Mouse (Mus musculus) heart, postnatal 14 days (tissue): ENCODE data around the gene 1700069L16Rik. TPM values are rescaled to one million over a fixed set of nuclear protein-coding genes. Genes with fewer than 3 reads are reported as not detected.
A peak's percentile ranks its signal among the peaks of the same experiment; 100 is the strongest.

Experiments
- DNase-seq, 2 experiments: peaks; one replicate each; pipeline ENCODE4 v3.0.0; 2021 to 2022
- intact Hi-C: fragments of 180-260 bp; cut with DNase I; formaldehyde crosslinking; loops from one replicate; pipeline ENCODE4 v1.15.1; 2025
- total RNA-seq, 2 experiments: library from RNA; stranded (reverse); gene quantifications; 2 replicates each; pipeline ENCODE4 v1.2.3; 2021

1700069L16Rik gene
- total RNA-seq, 2 experiments from 2014 or later, result not detected

DNA sequence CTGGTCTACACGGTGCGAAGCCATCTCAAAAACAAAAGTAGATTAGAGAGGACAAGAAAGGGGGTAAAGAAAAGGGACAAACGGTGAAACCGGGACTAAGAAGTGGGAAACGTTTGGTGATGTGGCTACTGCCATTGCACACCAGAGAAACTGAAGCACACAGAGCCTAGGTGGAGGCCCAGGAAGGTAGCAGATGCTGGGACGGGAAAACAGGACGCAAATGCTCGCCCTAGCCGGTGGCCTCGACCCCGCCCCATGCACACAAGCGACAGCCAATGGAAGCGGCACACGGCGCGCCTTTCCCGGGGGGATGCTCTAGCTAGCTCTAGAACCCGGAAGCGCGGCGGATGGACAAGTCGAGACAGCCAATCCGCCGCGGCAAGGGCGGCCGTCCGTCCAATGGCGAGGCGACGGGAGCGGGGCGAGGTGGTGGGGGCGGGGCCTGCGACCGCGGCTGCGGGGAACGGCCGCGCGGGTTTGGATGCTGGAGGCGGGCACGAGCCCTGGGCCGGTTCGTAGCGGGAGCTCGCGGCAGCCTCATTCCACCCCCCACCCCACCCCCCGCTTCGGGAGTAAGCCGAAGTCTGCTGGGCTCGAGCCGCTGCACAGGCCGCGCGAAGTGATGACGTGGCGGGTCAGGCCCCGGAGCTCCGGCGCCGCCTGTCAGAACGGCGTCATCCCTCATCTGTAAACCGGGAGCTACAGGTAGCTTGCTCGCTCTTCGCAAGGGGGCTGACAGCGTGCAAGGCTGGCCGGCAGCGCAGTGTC lies 11.0 kb upstream of the 1700069L16Rik start, which contains the start of gene Ficd:
Gene Ficd, plus strand, starts transcription at position 459 of the 768 bp plus-strand sequence.
- intact Hi-C loops, result loop anchor here (2.0 kb wide), 1 partner anchor 33 kb away; no protein-coding TSS in a partner anchor
- peak; percentile 93 to 94 for DNase-seq

DNA sequence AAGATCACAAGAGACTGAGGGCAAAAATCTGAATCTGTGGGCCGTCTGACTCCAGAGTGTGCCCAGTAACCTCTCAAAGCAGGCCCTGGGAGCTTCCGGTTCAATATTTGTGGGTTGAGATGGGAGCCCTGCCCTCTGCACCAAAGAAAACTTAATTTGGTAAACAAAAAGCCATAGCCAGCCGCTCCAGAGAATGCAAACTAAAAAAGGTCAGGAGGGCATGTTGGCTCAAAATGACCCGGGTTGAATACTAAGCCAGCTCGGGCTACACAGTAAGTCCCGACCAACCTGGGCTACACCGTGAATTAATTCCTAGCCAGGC lies 10.4 kb upstream of the 1700069L16Rik start:
- no peak for DNase-seq
- intact Hi-C loops, result no loop called here

DNA sequence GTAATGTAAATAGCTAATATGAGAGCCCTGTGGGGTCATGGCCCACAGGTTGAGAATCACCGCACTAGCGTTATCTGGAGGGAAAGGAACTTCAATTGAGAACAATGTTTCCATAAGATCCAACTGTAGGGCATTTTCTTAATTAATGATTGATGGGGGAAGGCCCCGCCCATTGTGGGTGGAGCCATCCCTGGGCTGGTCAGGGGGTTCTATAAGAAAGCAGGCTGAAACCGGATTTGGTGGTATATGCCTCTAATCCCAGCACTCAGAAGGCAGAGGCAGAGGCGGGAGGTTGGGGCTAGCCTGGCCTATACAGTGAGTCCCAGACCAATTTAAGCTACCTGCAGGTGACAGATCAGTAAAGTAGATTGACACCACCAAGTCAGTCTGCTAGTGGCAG lies 9.8 kb upstream of the 1700069L16Rik start:
- no peak for DNase-seq
- intact Hi-C loops, result no loop called here

DNA sequence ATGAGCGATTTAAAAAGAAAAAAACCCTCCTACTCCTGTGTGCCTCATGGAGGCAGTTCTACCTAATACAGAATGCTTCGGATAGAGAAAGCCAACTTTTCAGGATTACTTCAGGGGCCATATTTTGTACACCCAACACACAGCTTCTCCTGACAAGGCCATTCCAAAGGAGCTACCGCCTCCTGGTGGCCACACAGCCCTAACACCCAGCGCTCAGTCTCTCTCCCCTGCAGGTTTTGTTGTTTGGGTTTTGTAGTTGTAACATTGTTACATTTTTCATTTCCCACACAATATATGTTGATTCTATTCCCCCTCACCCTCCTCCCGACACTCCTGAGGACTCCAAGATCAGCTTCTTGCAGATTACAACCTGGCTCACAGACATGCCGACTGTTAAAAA lies 7.6 kb upstream of the 1700069L16Rik start:
- intact Hi-C loops, result loop anchor here (2.0 kb wide), 1 partner anchor 365 kb away; no protein-coding TSS in a partner anchor
- DNase-seq, result peak; percentile 59 to 73

DNA sequence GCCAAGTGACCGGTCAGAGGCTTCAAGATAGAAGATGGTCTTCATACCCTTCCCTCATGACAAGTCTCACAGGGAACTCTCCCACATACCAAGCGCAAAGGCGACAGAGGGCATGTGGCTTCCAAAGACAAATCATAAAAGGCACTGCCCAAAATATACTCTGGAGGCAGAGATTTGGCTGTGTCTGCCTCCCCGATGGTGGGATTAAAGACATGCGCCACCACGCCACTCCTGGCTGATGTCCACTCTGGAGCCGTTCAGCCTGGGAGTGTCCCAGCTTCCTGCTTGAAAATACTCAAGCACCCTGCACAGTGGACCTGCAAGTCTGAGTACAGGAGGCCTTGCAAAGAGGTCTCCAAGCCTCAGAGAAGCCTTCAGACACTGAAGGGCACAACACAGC lies 6.6 kb upstream of the 1700069L16Rik start:
- intact Hi-C loops, result no loop called here

DNA sequence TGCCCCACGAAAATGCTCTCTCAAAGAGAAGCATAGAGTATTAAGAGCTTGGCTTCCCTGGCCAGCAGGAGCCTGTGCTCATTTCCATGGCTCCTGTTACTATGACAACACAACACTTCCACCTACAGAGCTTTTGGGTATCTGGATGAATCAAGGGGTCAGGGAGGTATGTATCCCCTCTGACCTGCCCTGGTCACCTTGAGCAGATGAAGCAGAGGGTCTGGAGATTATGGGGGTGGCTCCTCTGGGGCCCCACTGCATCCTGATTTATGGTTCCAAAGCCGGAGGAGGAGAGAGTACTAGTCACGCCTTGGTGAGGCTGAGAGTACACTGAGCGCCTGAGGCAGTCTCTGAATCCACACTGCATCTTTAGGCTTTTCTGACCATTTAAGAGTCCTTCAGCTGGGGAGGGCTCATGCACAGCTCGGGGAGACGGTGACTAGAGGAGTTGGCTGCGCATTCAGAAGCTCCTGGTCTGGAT lies 6.1 kb upstream of the 1700069L16Rik start:
- DNase-seq, result no peak
- intact Hi-C loops, result no loop called here

More for the DNA sequence above, 6.6 kb upstream of the 1700069L16Rik start:
- no peak for DNase-seq

DNA sequence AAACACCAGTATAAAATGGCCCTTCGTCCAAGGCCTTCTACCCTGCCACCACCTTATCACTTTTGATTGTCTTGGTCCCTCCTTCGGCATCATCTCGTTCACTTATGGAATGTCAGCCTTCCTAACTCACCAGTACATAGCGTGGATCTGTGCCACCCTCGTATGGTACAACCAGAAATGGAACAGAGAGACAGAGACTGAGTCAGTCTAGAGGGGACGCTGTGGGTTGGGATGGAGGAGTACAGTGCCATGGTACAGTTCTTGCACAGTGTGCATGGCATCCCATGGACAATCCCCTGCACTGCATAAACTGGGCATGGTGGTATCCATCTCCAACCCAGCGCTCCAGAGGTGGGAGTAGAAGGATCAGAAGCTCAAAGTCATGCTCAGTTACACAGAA lies 4.1 kb upstream of the 1700069L16Rik start:
- intact Hi-C loops, result no loop called here
- no peak for DNase-seq

DNA sequence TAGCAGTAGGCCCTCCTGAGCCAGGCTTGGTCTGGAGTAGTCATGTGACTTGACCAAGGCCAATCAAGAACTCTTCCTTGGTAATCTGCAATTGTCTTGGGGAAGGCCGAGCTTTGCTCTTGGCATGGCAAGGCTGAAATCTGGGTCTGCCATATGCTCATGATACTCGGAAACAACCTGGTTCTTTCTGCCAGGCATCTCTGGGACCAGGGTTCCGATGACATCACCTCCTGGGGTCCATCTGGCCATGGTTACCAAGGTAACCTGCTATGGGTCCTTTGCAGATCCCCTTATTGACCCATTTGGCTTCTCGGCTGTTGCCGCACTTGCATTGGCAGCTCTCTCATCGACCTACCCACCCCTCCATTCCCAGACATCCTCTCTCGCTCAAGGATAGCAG lies 3.4 kb upstream of the 1700069L16Rik start:
- intact Hi-C loops, result no loop called here
- no peak for DNase-seq

DNA sequence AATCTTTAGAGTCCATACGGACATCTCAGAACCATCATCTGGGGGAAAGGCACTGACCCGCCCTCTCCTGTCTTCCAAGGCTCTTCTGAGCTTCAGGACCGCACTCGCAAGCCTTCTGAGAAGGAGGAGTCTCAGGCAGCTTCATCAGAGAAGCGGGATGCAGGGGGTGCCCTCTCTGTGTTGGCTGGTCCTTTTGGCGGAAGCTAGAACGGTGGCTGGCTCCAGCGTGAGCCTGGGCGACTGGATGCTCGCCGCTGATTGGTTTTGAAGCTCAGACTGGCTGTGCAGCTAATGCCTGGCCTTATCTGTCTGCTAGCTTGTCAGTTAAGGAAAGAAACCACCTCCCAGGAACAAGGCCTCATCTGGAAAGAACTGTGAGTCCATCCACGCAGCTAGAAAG lies 2.7 kb upstream of the 1700069L16Rik start:
- no peak for DNase-seq
- intact Hi-C loops, result no loop called here

DNA sequence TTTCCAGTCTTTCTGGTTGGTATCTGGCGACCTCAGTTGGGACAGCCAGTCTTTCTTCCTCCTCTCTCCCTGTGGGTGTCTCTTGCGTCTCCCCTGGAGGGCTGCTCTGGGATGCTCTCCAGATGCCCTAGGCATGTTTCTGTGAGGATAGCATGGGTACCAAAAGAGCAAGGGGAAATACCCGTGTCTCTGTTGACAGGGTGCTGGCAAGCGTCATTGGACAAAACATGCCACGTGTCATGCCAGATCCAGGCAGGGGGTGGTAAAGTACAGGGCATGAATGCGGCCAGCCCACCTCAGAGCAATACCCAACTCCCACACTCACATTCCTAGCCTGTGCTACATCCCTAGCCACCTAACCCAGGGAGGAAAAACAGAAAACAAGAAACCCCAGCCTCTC lies 2.0 kb upstream of the 1700069L16Rik start:
- intact Hi-C loops, result no loop called here
- DNase-seq, result no peak

DNA sequence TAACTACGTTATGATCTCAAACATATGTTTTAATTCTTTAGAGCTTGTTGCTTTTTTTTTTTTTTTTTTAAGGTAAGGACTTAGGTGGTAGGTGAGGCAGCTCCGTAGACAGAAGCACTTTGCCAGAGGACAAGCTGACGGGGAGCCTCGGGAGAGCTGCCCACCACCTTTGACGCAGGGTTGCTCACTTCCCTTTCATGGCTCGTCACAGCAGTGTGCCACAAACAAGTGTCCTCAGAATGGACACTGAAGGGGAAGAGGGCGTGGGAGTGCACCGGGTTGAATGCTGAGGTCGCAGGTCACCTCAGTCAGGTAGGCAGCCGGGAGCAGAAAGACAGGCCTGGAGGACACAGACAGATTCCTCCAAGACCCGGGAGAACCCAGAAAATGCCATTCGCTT lies 845 bp upstream of the 1700069L16Rik start:
- intact Hi-C loops, result no loop called here
- no peak for DNase-seq

DNA sequence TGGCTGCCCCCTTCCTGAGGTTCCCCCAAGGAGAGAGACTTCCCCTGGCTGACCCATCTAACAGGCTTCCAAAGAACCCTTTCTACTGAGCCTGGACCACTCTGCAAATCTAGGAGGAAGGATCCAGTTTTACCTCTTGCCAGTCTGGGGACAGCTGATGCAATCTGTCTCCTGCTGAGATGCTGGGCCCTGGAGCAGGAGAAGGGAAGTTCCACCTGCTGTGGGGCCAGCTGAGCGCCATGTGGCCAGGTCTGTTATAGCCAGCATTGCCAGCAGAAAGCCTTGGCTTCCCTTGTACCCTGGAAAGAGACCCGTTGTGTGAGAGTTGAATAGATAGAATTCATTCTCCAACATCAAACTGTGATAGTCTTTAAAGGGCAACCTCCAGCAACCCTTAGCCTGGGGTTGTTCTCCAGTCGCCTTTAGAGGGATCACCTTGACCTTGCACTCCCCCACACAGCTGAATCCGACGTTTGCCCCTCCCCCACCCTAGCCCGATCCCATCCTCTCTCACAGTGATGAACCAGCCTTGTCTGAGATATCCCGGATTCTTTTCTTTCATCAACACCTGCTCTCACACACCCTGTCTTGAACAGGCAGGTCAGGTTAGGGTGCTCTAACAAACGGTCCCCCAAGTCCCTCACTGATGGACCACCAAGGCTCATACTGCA lies 870 bp downstream of the 1700069L16Rik start:
- no peak for DNase-seq
- intact Hi-C loops, result loop anchor here (1.0 to 5.0 kb wide), 4 partner anchors 71 to 357 kb away; partner anchors contain the start of gene Cmklr1

DNA sequence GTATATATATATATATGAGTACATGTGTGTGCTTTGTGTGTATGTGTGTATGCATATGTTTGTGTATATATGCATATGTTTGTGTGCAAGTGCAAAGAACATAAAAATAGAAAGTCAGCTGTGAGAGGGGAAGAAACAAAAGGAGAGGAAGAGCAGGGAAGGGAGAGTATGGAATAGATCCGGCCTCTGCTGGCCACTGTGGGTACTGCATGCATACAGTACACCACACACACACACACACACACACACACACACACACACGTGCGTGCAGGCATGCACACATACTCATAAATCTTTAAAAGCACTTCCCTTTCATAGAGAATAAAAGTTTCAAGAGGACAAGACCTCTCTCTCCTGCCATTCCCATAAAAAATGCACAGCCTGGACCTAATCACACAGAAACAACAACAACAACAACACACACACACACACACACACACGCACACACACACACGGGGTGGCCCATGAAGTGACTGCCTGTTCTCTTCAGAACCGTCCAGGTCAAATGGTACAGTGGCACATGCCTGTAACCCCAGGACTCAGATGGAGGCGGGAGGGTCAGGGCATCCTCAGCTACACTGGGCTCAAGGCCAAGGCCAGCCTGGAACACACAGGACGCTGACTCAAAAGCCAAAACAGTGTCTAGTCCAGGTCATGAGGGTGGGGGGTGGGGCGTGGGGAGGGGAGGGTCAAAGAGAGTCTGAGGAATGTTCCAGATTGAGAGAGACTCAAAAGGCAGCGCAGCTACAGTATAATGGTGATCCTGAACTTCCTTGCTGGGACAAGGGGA lies 2.2 kb downstream of the 1700069L16Rik start:
- intact Hi-C loops, result loop anchor here (5.0 kb wide), 2 partner anchors 70 to 135 kb away; partner anchors contain the start of gene Cmklr1
- no peak for DNase-seq

DNA sequence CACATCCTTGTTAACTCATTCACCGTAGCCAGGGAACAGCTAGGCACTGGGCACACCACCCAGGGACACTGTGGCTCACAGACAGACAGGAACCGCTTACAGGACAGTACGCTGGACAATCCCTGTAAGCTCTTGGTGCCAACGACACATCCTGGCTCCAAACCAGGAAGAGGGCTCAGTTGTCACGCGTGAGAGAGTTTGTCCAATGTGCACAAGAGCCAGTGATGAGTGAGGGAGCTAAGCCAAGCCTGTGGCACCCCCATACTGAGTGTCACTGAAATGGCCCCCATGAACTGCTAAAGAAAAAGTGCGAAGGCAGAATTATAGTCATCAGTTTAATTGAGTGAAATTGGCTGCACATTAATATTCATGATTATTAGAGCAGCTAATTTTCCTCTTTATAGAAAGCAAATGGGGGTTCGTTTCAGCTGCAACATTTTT lies 5.3 kb downstream of the 1700069L16Rik start:
- intact Hi-C loops, result no loop called here
- DNase-seq, result no peak

DNA sequence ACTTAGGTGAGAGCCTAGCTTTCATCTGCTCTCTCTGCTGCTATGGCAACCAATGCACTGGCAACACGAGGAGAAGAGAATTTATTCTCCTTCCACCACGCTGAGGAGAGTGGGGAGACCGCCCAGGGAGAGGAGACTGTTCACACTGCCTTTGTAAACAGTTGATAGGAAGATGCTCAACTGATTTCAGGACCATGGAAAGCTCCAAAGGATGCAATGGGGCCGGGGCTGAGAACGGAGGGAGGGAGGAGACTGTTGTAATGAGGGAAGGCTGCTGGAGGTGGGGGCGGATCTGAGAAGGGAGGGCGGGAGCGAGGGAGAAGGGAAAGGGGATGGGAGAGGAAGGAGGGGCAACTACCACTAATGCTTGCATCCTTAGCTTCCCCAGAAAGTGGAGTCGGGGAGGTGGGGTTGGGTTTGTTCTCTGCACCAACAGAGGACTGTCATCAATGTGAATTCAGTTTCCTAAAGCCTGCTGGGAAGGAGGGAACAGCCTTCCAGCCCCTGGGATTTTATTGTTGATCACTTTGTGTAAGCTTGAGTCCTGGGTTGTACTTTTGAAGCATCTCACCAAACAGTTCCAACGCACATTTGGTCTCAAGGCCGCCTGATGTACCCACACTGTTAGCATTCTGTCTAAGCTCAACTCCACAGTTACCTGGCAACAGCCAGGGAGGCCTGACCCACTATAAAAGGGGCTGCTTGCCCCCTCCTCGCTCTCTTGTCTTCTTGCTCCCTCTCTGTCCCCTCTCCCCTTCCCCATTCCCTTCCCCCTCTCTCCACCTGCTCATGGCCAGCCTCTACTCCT lies 7.8 kb downstream of the 1700069L16Rik start:
- DNase-seq, result peak; percentile 23 to 44
- intact Hi-C loops, result no loop called here

DNA sequence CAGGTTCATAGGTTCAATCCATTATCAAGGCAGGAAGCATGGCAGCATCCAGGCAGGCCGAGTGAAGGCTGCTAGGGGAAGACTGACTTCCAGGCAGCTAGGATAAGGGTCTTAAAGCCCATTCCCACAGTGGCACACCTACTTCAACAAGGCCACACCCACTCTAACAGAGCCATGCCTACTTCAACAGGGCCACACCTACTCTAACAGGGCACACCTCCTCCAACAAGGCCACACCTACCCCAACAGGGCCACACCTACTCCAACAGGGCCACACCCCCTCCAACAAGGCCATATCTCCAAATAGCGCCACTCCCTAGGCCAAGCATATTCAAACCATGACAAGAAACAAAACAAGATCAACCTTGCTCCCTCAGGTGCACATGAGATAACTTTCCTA lies 11.7 kb downstream of the 1700069L16Rik start:
- no peak for DNase-seq
- intact Hi-C loops, result no loop called here

DNA sequence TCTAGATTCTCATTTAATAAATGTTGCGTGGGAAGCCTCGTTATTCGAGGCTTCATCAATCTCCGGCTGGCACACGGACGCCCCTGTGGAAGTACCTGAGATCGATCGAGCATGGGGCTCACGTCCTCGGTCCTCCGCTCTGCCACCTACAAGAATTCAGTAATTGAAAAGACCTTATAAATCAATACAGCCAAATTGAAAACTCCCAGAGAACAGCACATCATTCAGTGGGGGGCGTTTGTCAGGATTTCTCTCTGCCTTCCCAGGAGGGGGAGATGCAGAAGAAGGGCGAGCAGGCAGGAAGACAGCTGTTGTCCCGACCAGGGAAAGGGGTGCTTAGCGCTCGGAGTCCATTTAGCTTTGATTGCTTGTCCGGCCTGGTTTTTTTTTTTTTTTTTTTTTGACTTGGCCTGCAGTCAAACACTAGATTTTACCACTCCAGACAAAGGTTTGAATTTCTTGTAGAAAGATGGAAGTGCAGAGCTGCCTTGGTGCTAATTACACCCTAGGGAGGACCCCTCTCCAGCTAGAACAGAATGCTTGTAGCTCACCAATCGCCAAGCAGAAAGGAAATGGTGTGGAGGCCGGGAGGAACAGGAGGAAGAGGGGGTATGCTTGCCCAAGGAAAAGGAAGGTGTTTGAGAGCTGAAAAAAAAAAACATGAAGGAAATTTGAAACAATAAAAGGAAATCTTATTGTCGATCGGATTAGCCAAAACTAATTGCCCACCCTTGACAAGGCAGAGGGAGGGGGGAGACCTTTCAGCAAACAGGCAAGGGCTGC lies 20.6 kb downstream of the 1700069L16Rik start:
- DNase-seq, result peak; percentile 13 to 22
- intact Hi-C loops, result loop anchor here (5.0 kb wide), 1 partner anchor 52 kb away; the partner anchor contains the start of gene Cmklr1

DNA sequence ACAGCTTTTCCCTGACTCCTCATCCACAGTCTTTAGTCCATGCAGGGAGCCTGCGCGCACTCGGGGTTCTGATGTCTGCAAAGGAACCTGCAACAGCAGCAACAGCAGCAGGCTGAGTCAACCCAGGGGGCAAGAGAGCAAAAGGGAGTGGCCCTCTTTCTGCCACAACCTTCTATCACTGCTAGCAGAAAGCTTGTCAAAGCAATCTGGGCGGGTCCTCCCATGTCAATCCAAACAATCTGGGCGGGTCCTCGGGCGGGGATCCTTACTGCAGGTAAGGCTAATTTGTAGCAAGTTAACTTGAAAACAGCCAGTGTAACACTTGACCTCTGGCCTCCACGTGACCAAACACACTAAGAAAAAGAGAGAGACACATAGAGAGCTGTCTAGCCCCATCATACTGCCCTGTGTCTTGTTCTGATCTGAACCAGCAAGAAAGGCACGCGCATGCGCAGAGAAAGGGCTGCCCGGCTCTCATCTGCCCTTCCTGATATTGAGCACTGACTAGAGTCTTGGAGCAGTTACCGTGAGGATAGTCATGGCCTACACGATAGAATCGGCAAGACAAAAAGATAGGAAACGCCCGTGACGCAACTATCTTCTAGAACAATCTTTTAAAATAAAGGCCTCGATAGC lies 24.1 kb downstream of the 1700069L16Rik start:
- intact Hi-C loops, result loop anchor here (5.0 kb wide), 1 partner anchor 48 kb away; the partner anchor contains the start of gene Cmklr1
- DNase-seq, result no peak

DNA sequence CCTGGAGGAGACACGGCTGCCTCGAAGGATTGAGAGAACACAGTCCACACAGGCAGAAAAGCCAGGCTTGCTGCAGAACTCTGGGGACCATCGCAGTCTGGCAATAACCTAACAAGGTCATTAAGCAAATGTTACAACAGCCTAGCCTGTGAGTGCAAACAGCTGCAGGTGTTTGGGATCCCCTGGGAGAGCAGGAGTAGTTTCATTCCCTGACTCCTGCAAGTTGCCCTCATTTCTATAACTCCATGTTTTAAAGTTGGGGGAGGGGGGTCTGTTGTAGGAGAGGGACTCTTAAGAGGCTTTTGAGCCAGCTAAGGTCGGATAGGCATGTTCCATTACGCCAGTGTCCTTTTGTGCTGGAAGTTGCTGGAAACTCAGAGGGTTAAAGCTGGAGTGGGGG lies 30.2 kb downstream of the 1700069L16Rik start:
- no peak for DNase-seq
- intact Hi-C loops, result no loop called here
